Mouse (Mus musculus): ENCODE results near the gene Stpg2. TPM values are rescaled to one million over a fixed set of nuclear protein-coding genes. Genes with fewer than 3 reads are reported as not detected.
"Not testable (repeated sequence)": the region's sequence is repeated elsewhere in the genome, so short reads cannot be mapped to it uniquely, and the experiment has no call there.

Gene Stpg2
- polyA plus RNA-seq (2015; fragmentation: Nextera tagmentation; extraction: Ambion mirVana) = not detected in 2 replicates

- DNase-seq (ENCODE audit: low spot score) = peak; percentile 95
Observed at GRCm38 (mm10) chr3:139205444-139205998, at the start of gene Stpg2. TSS of gene Stpg2 (plus strand) at chr3:139205694.

DNA sequence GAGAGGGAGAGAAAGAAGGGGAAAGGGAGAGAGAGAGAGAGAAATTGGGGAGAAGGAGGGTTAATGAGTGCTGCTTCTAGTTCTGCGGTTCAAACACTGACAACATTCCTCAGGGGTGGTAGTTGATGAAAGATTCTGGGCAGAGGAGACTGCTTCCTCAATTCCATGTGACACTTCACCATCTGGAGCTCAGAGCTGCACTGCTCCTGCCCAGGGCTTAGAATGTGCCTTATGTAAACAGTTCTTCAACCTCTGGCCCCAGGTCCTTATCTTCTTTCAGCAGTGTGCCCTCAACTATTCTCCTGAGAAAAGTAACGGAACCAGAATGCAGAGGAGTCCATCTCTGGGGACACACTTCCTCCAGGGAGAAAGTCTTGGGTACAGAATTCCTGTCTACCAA lies 43.3 kb upstream of the Stpg2 start:
- DNase-seq (ENCODE audit: low spot score) = no peak

DNA sequence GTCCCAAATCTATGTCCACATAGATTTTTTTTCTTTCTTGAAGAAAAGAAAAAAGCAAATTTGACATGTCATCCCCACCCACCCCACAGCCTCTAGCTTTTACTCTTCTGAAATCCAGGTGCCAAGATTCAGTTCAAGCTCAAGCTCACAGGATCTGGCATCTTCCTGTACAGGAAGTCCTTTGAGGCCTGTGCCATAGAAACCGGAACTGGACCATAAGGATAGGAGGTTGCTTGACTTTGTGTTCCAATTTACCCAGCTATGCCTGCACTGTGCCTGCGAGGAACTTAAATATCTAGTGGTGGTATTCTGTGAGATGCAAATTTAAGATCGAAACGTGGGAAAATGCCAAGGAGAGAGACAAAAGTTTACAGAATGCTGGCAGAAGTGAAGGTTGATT lies 42.8 kb upstream of the Stpg2 start:
- DNase-seq (ENCODE audit: low spot score) = no peak

DNA sequence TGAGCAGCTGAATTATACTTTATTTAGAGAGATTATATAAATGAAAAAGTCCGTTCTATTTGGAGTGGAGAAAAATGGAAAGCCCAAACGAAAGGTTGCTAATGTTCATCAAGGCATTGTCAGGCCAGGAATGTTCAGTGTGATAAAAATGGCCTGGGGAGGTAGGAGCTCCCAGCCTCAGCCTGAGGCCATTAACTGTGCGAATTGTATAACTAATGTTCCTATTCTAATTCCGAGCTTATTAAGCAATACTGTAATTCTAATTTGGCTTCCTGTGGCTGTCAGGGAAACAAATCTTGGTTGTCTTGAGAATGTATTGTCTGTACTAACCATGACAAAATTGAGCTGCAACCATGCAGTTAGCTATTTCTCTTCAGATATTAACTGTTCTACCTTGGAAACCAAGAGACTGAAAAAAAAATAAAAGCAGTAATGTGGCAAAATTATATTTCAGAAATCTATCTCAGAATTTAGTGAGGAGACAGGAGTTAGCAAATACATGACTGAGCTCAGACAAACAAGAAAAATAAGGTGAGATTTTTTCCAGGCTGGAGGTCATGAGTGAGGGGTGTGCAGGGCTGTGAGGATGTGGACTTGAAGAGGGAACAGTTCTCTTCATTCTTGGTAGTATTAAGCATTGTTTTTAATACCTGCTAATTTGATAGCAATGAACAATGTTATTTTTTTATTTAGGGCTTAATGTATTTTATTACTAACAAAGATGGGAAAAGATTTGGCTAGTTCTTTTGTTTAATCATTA lies 36.8 kb upstream of the Stpg2 start:
- no peak for DNase-seq (ENCODE audit: low spot score)

DNA sequence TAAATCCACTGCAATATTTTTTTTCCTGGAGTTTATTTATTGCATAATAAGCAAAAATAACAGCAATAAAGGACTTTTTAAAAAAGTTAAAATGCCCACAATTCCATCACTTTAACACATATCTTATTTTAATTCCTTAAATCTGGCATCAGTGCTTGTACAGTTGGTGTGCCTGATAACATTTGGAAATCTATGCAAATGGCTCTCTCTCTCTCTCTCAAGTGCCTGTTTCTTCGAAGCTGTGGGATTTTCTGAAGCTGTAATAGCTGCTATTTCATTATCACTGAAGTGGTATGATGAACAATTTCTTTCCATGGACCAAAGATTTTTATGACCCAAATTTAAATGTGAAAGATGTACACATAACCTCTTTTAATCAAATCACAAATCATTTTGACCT lies 35.8 kb upstream of the Stpg2 start:
- no peak for DNase-seq (ENCODE audit: low spot score)

- DNase-seq (ENCODE audit: low spot score) = no peak
Observed at GRCm38 (mm10) chr3:139176936-139177335, 28.6 kb upstream of the Stpg2 start.

- DNase-seq (ENCODE audit: low spot score) = no peak
Observed at GRCm38 (mm10) chr3:139191541-139191940, 14.0 kb upstream of the Stpg2 start.

DNA sequence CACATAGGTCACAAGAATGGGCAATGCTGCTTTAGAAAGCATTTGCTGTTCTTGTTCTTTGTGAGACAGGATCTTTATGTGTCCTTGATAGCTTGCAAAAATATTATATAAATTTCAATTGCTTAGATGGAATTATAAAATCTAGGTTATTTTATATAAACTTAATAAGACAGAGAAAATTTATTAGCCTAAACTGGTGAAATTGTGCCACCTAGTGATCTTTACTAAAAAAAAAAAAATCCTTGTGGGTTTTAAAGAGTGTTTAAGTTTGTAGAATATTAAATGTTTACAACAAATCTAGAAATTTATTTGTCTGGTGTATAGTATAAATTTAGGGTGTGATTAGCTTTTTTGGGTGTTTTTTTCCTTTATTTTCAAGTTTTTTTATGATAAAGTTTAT lies 11.6 kb upstream of the Stpg2 start:
- no peak for DNase-seq (ENCODE audit: low spot score)

GRCm38 (mm10) chr3:139198412-139198811 lies 7.1 kb upstream of the Stpg2 start:
- DNase-seq (ENCODE audit: low spot score) = no peak

DNA sequence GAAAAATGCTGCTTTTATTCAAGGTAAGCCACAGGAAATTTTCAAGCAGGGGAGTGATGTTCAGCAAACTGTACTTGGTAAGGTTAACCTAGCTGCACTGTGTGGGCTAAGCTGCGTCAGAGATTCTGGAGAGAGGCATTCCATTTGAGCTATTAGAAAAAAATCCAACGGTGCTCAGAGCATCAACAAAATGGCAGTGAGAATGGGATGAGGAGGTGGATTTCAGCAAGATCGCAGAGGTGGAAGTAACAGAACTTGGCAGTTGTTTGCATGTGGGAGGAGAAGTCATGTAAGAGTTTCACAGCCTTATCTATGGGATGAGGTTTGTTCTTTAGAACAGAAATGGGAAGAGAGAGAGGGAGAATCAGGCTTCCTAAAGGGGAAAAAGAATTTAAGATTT lies 5.2 kb upstream of the Stpg2 start:
- DNase-seq (ENCODE audit: low spot score) = no peak

- no peak for DNase-seq (ENCODE audit: low spot score)
Observed at GRCm38 (mm10) chr3:139216945-139217344, 11.5 kb downstream of the Stpg2 start.

- DNase-seq (ENCODE audit: low spot score) = no peak
Observed at GRCm38 (mm10) chr3:139225123-139225522, 19.6 kb downstream of the Stpg2 start.

GRCm38 (mm10) chr3:139226811-139227210 lies 21.3 kb downstream of the Stpg2 start:
- no peak for DNase-seq (ENCODE audit: low spot score)

DNA sequence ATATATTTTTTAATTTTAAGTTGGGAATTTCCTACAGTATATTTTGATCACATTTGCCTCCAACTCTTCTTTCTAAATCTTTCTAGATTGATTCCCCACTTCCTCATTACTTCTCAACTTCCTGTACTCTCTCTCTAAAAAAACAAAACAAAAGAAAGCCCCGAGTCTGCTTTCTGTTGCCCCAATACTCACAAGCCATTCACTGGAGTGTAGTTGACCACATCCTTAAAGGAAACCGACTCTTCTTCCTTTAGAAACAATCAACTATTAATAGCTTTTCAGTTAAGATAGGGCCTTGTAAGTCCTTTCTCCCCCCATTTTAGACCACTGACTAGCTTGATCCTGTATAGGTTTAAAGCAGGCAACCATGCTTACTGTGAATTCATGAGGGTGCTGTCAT lies 39.7 kb downstream of the Stpg2 start:
- DNase-seq (ENCODE audit: low spot score) = no peak

- DNase-seq (ENCODE audit: low spot score) = peak; percentile 51
Observed at GRCm38 (mm10) chr3:139246508-139246907, 41.0 kb downstream of the Stpg2 start.

GRCm38 (mm10) chr3:139262359-139262758 lies 56.9 kb downstream of the Stpg2 start:
- DNase-seq (ENCODE audit: low spot score) = not testable (repeated sequence)

DNA sequence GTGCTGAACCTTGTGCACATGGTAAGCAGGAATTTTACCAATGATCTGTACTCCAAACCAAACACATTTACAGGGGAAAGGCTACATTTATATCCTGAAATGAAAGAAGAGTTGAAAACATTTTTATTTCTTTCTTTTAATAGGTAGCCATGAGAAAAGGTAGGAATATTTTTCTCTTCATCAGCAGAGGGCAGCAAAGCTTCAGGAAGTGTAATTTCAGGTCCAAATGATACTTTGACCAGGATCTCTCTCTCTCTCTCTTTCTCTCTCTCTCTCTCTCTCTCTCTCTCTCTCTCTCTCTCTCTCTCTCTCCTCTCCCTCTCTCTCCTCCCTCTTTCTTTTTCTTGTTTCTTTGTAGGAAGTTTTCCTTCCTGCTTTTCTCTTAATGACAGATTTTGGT lies 92.4 kb downstream of the Stpg2 start:
- peak; percentile 5 for DNase-seq (ENCODE audit: low spot score)

DNA sequence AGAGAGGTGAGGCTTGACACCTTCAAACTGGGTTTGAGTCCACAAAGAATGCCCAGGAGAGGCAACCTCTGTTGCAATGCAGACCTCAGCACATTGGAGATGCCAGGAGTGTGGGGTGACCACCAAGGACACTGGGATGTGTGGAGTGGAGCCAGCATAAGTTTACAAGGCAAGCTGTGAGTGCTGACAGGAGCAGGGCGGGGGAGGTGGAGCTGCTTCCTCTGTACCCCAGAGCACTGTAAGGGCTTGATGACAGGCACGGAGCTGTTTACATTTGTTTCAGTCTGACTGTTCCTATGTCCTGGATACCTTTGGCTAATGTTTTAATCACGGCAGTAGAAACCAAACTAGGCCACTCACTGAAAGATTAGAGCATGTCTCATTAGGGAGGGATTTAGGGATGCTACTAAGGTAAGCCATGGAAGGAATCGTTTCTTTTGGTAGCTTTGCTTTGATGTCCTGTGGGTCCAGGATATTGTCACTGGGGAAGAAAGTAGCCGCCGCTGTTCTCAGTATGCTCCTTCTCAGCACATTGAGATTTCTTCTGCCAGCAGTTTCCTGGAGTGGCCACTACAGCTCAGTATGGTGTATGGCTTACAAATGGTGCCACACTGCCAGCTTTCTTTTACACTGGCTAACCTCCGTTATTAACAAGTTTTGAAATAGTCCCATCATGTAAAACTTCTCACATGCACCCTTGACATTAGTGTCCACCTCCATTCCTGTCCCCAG lies 102.8 kb downstream of the Stpg2 start:
- no peak for DNase-seq (ENCODE audit: low spot score)

DNA sequence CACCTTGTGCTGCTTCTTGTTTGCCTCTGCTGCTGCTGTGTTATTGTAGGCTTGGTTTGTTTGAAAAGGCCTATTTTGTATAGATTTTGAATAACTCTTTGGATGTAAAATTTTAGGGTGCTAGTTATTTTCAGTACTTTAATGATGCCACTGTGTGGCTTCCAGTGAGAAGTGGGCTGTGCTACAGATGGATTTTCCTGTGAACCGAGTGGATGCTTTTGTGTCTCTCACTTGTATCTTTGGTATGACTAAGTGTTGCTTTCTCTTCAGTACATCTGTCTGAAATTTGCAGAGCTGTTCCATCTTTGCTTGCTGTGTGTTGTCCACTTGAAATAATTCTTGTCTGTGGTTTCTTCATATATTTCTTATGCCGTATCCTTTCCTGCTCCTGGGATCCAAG lies 106.2 kb downstream of the Stpg2 start:
- no peak for DNase-seq (ENCODE audit: low spot score)

- DNase-seq (ENCODE audit: low spot score) = no peak
Observed at GRCm38 (mm10) chr3:139380494-139380893, 175.0 kb downstream of the Stpg2 start.

DNA sequence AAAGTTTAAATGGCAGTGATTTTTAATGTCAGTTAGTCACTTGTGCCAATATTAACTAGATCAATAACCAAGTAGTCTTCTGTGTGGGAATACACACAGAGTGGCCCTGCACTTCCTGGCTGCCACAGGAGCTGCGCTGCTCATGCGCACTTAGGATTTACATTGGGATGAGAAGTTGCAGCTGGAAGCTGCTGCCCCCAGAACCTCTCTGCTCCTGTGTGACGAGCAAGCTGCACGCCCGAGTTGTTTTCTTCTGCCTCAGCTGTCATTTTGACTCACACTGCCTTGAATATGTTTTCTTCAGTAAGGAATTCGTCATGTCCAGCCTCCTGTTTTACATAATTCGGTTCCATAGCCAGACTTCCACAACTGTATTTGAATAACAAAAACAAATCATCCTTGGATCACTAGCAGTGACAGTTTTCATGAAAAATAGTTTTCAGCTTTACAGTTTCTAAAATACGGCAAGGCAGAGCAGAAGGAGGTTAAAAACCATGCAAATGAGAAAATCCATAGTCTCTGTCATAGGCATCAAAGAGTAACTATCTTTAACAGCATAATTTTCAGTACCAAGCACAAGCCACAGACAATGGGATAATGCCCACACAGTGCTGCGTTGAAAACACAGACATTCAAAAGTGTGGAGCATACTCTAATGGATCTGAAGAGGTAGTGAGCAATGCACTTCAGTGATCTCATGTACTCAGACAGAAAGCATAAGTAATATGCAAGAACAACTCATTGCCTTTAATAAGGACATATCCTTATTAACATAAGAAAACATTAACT lies 191.8 kb downstream of the Stpg2 start:
- DNase-seq (ENCODE audit: low spot score) = no peak

GRCm38 (mm10) chr3:139404673-139405072 lies 199.2 kb downstream of the Stpg2 start:
- DNase-seq (ENCODE audit: low spot score) = no peak
